In genomic region chr16:7574879-7575278, GRCm38 (mm10) we compare ENCODE assay signal across 16 mouse cellular contexts.
A peak's percentile ranks its signal among the peaks of the same experiment; 100 is the strongest.
DNase-seq lines count a peak whose midpoint lies in the region; ATAC-seq lines count a peak whose summit lies in the region.
"Had no signal": no experiment of that assay in that cellular context is flagged by ENCODE, and none has a peak within 500 bp of the region (broad histone marks: within the 10 kb centered on the region; RNA-seq: fewer than 3 reads in every experiment).

No protein-coding gene starts in this region.

- no peaks in the 10 kb centered on the region for H3K9me3 ChIP-seq in forebrain, embryonic 14.5 days (replicated peaks; ENCODE audit: control insufficient read depth, low read length)
- no peaks in the 10 kb centered on the region for H3K9me3 ChIP-seq in forebrain, embryonic 12.5 days
- no peaks in the 10 kb centered on the region for H3K9me3 ChIP-seq in hindbrain, embryonic 16.5 days (ENCODE audit: control insufficient read depth, low read length)
- no peaks in the 10 kb centered on the region for H3K9me3 ChIP-seq in hindbrain, embryonic 10.5 days
- H3K9me3 ChIP-seq: heart, embryonic 15.5 days; hindbrain, embryonic 15.5 days; midbrain, embryonic 10.5 days had no signal

- ATAC-seq in forebrain, embryonic 14.5 days = peak; percentile 40; the same call in 1 of the 2 replicates
- no peak for ATAC-seq in forebrain, embryonic 12.5 days (ENCODE audit: low FRiP score)
- ATAC-seq in hindbrain, embryonic 16.5 days = no peak
- ATAC-seq in erythroblast, adult 5-6 weeks (replicated peaks; ENCODE audit: low FRiP score, poor library complexity, severe bottlenecking) = no peak

- H3K36me3 ChIP-seq in forebrain, embryonic 14.5 days (ENCODE audit: control insufficient read depth, insufficient read depth, low read length) = no peaks in the 10 kb centered on the region
- no peaks in the 10 kb centered on the region for H3K36me3 ChIP-seq in forebrain, embryonic 12.5 days (replicated peaks)
- no peaks in the 10 kb centered on the region for H3K36me3 ChIP-seq in hindbrain, embryonic 16.5 days (ENCODE audit: control insufficient read depth, insufficient read depth, low read length)
- no peaks in the 10 kb centered on the region for H3K36me3 ChIP-seq in hindbrain, embryonic 10.5 days
- H3K36me3 ChIP-seq: heart, embryonic 15.5 days; hindbrain, embryonic 15.5 days; midbrain, embryonic 10.5 days had no signal

- no peak overlapping the region for H3K4me2 ChIP-seq in forebrain, embryonic 14.5 days (ENCODE audit: low read length)
- H3K4me2 ChIP-seq in forebrain, embryonic 12.5 days = no peak overlapping the region
- H3K4me2 ChIP-seq in hindbrain, embryonic 16.5 days (ENCODE audit: low read length) = no peak overlapping the region
- H3K4me2 ChIP-seq: heart, embryonic 15.5 days; hindbrain, embryonic 15.5 days had no signal

- H3K27ac ChIP-seq in forebrain, embryonic 14.5 days (ENCODE audit: low read depth, low read length) = no peak overlapping the region
- no peak overlapping the region for H3K27ac ChIP-seq in forebrain, embryonic 12.5 days
- no peak overlapping the region for H3K27ac ChIP-seq in hindbrain, embryonic 16.5 days (ENCODE audit: low read depth, low read length)
- no peak overlapping the region for H3K27ac ChIP-seq in hindbrain, embryonic 10.5 days
- H3K27ac ChIP-seq: heart, embryonic 15.5 days; hindbrain, embryonic 15.5 days; left cerebral cortex, adult 2 months; midbrain, embryonic 10.5 days; stomach, postnatal 0 days had no signal

- H3K4me3 ChIP-seq in forebrain, embryonic 14.5 days (ENCODE audit: low read depth, low read length) = no peak overlapping the region
- no peak overlapping the region for H3K4me3 ChIP-seq in forebrain, embryonic 12.5 days (replicated peaks)
- no peak overlapping the region for H3K4me3 ChIP-seq in hindbrain, embryonic 16.5 days (ENCODE audit: low read length)
- H3K4me3 ChIP-seq in hindbrain, embryonic 10.5 days = no peak overlapping the region
- H3K4me3 ChIP-seq: heart, embryonic 15.5 days; hindbrain, embryonic 15.5 days; left cerebral cortex, adult 2 months; midbrain, embryonic 10.5 days had no signal

- DNase-seq in forebrain, embryonic 14.5 days (ENCODE audit: low spot score) = peak; percentile 45
- no peak for DNase-seq in hindbrain, embryonic 10.5 days (ENCODE audit: low spot score)
- DNase-seq in ovary, postnatal 36 days (ENCODE audit: low spot score) = peak; percentile 20
- DNase-seq in ovary, postnatal 10 days (ENCODE audit: low spot score) = no peak
- DNase-seq in skeletal muscle tissue, adult 2 months (ENCODE audit: low read depth, low spot score) = peak; percentile 39
- DNase-seq: adrenal gland, adult 2 months; kidney, adult 9 months; right cerebral cortex, adult 18-20 months had no signal

- no peaks in the 10 kb centered on the region for H3K27me3 ChIP-seq in forebrain, embryonic 14.5 days (replicated peaks; ENCODE audit: control insufficient read depth, insufficient read depth, low read length)
- no peaks in the 10 kb centered on the region for H3K27me3 ChIP-seq in forebrain, embryonic 12.5 days
- H3K27me3 ChIP-seq in hindbrain, embryonic 16.5 days (replicated peaks; ENCODE audit: control insufficient read depth, insufficient read depth, low read length) = no peaks in the 10 kb centered on the region
- H3K27me3 ChIP-seq in hindbrain, embryonic 10.5 days (ENCODE audit: insufficient read depth, poor library complexity, severe bottlenecking) = no peaks in the 10 kb centered on the region
- H3K27me3 ChIP-seq: heart, embryonic 15.5 days; hindbrain, embryonic 15.5 days had no signal

- H3K9ac ChIP-seq in forebrain, embryonic 14.5 days (ENCODE audit: low read length) = no peak overlapping the region
- H3K9ac ChIP-seq in forebrain, embryonic 12.5 days = no peak overlapping the region
- H3K9ac ChIP-seq in hindbrain, embryonic 16.5 days (ENCODE audit: low read depth, low read length) = peak overlapping the region; percentile 14; the same call in 1 of the 2 replicates
- H3K9ac ChIP-seq: heart, embryonic 15.5 days; hindbrain, embryonic 15.5 days had no signal

- WGBS in forebrain, embryonic 14.5 days = 41% methylated on average over 3 of the region's 3 CpGs
- 44% methylated on average over 3 of the region's 3 CpGs for WGBS in forebrain, embryonic 12.5 days
- whole genome bisulfite sequencing in hindbrain, embryonic 16.5 days = 34% methylated on average over 3 of the region's 3 CpGs
- WGBS in hindbrain, embryonic 10.5 days = 68% methylated on average over 3 of the region's 3 CpGs

- peaks cover 2% of the 10 kb centered on the region; the same call in 1 of the 2 replicates for H3K4me1 ChIP-seq in forebrain, embryonic 14.5 days (ENCODE audit: control insufficient read depth, insufficient read depth, low read length)
- H3K4me1 ChIP-seq in forebrain, embryonic 12.5 days = no peaks in the 10 kb centered on the region
- peaks cover 2% of the 10 kb centered on the region; the same call in 1 of the 2 replicates for H3K4me1 ChIP-seq in hindbrain, embryonic 16.5 days (ENCODE audit: control insufficient read depth, insufficient read depth, low read depth, low read length)
- no peaks in the 10 kb centered on the region for H3K4me1 ChIP-seq in hindbrain, embryonic 10.5 days (replicated peaks)
- H3K4me1 ChIP-seq: heart, embryonic 15.5 days; midbrain, embryonic 10.5 days had no signal

Comparison
In these comparisons a context has a peak if more than half of its experiments do, and no peak if none do; other contexts are left out.
1. DNase-seq: peak in forebrain, embryonic 14.5 days (single experiment), ovary, postnatal 36 days (single experiment) and skeletal muscle tissue, adult 2 months (single experiment); none in hindbrain, embryonic 10.5 days (single experiment) and ovary, postnatal 10 days (single experiment).